Mouse (Mus musculus) liver, embryonic 14.5 days (tissue): ENCODE measurements at regions not wholly inside any gene's neighbourhood (a gene's known extent, or its start where the extent isn't known, plus 50 kb on each side); places are given as distances from the start of the nearest gene placed in this dataset.

Source experiments
- ATAC-seq: fragments of 200-750 bp; cut with Nextera tagmentation; 2 replicates; pipeline ENCODE4 v1.8.0; 2017; ENCODE audit warnings: moderate number of reproducible peaks, mild to moderate bottlenecking, moderate library complexity; ENCODE audit not compliant: insufficient read depth
- DNase-seq, 3 experiments: peaks; one replicate each; pipeline ENCODE4 v3.0.0-alpha.2; 2012 to 2013; ENCODE audit warnings: low read depth in 3 of 3, low spot score in 3 of 3
- H3K27ac ChIP-seq: fragments of 300-500 bp; sonication (generic); 2 replicates; pipeline ENCODE4 v1.5.1; 2014; ENCODE audit warnings: moderate library complexity, mild to moderate bottlenecking, control low read depth, inconsistent platforms
- H3K27me3 ChIP-seq: fragments of 300-500 bp; sonication (generic); 2 replicates; pipeline ENCODE4 v1.6.1; 2014; ENCODE audit warnings: mild to moderate bottlenecking, low read length, moderate library complexity; ENCODE audit not compliant: control insufficient read depth, insufficient read depth
- H3K36me3 ChIP-seq: fragments of 300-500 bp; sonication (generic); replicated peaks from 2 replicates; pipeline ENCODE4 v1.6.1; 2014; ENCODE audit warnings: low read depth; ENCODE audit not compliant: control insufficient read depth, insufficient read depth
- H3K4me1 ChIP-seq, 2 experiments: fragments of 200-500 bp in 1 of 2; fragments of 300-500 bp in 1 of 2; sonication (generic) in 1 of 2; replicated peaks; 2 replicates each; pipeline ENCODE4 v1.6.1; 2012 to 2014; ENCODE audit warnings: antibody characterized with exemption in 1 of 2, inconsistent platforms in 1 of 2, low read length in 1 of 2; ENCODE audit not compliant: control insufficient read depth in 2 of 2, insufficient read depth in 2 of 2
- H3K4me2 ChIP-seq: fragments of 300-500 bp; sonication (generic); 2 replicates; pipeline ENCODE4 v1.6.1; 2014; ENCODE audit warnings: low read depth, mild to moderate bottlenecking, control low read depth, moderate library complexity
- H3K4me3 ChIP-seq, 2 experiments: fragments of 200-500 bp in 1 of 2; fragments of 300-500 bp in 1 of 2; sonication (generic) in 1 of 2; 2 replicates each; pipeline ENCODE4 v1.5.1; 2012 to 2014; ENCODE audit warnings: low read depth in 2 of 2, low read length in 2 of 2, mild to moderate bottlenecking in 2 of 2, control low read depth in 1 of 2, inconsistent platforms in 1 of 2, moderate library complexity in 1 of 2; ENCODE audit not compliant: insufficient read depth in 1 of 2
- H3K9ac ChIP-seq: fragments of 300-500 bp; sonication (generic); replicated peaks from 2 replicates; pipeline ENCODE4 v1.6.1; 2014; ENCODE audit warnings: mild to moderate bottlenecking, control low read depth, moderate library complexity
- H3K9me3 ChIP-seq: fragments of 300-500 bp; sonication (generic); 2 replicates; pipeline ENCODE4 v1.6.1; 2016; ENCODE audit warnings: low read length, mixed read lengths; ENCODE audit not compliant: control insufficient read depth
- CTCF ChIP-seq: IDR thresholded peaks from 2 replicates; pipeline ENCODE4 v1.5.1; 2016; ENCODE audit warnings: antibody characterized with exemption, low read depth, control low read depth
- EP300 ChIP-seq: IDR thresholded peaks from 2 replicates; pipeline ENCODE4 v1.6.1; 2016; ENCODE audit warnings: antibody characterized with exemption, low read depth
- WGBS: fragments of 180-500 bp; shearing (Covaris S2); extraction: QIAGEN DNeasy Blood & Tissue Kit; methylation state at CpG from one replicate; pipeline ENCODE4 v1.1.7; 2014; ENCODE audit not compliant: insufficient replicate concordance; 5-methylcytosine and 5-hydroxymethylcytosine counted together

DNA sequence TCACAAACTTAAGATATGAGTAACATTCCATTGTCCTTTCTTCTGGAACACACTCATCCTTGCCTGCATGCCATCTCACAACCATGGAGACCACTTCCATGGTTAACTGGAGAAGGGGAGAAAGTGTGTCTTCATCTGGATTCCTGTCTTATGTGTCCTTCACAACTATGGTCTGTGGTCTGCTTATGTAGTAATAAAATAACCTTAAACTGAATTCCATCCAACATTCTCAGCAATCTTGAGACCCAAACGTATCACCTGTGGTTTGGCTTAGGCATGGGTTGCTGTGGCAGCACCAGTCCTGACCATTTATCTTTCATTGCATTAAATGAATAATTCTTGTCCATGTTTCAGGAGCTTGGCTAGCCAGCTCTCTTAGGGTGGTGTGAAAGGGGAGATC is 1186.3 kb downstream of the Gsdmc2 start:
- H3K4me1 ChIP-seq, result no peaks in the 10 kb centered on the region
- no peak overlapping the region for H3K9ac ChIP-seq
- H3K4me3 ChIP-seq, result no peak overlapping the region
- WGBS, result 56% methylated on average over 1 of the region's 1 CpGs
- DNase-seq, result no peak
- ATAC-seq, result no peak
- H3K4me2 ChIP-seq, result no peak overlapping the region
- no peak overlapping the region for H3K27ac ChIP-seq
- H3K36me3 ChIP-seq, result no peaks in the 10 kb centered on the region
- H3K9me3 ChIP-seq, result no peaks in the 10 kb centered on the region
- no peaks in the 10 kb centered on the region for H3K27me3 ChIP-seq
- TF ChIP-seq EP300 (no peak), CTCF (no peak)

DNA sequence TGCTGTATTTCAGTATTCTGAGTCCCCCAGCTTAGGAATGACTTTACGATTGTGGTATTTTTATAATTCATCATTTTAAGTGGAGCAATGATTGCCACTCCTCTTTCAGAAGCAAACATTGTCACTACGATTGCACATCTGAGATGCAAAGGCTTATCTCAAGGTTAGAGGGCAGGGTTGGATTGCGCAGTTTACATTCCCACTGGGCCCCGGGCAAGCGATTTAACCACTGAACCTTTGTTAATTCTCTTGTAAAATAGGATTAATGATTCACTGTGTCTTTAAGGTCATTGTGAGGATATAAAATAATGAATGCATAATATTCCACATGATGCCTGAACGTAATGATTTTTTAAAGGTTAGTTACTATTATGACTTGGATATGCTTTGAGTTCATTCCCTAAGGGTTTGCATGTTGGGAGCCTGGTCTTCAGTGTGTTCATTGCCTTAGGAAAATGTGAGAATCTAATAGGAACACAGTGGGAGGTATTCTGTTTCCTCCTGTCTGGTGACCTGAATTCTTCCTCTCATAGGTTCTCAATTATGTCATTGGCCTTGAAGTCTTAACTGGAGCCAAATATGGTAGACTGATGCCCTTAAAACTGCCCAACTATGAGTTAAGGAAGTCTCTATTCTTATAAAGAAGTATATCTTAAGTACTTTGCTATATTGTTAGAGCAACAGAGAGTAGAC is 1198.4 kb downstream of the Gsdmc2 start:
- 65% methylated on average over 6 of the region's 6 CpGs for WGBS
- H3K4me3 ChIP-seq, result no peak overlapping the region
- H3K9me3 ChIP-seq, result no peaks in the 10 kb centered on the region
- no peak overlapping the region for H3K4me2 ChIP-seq
- no peaks in the 10 kb centered on the region for H3K36me3 ChIP-seq
- no peak overlapping the region for H3K9ac ChIP-seq
- DNase-seq (peak in 2 of 3 experiments; percentile 7 to 20), ATAC-seq (no peak)
- no peaks in the 10 kb centered on the region for H3K27me3 ChIP-seq
- TF ChIP-seq CTCF, result no peak
- TF ChIP-seq EP300, result no peak
- H3K27ac ChIP-seq, result no peak overlapping the region
- H3K4me1 ChIP-seq, result no peaks in the 10 kb centered on the region; a peak in 1 of 4 replicates

DNA sequence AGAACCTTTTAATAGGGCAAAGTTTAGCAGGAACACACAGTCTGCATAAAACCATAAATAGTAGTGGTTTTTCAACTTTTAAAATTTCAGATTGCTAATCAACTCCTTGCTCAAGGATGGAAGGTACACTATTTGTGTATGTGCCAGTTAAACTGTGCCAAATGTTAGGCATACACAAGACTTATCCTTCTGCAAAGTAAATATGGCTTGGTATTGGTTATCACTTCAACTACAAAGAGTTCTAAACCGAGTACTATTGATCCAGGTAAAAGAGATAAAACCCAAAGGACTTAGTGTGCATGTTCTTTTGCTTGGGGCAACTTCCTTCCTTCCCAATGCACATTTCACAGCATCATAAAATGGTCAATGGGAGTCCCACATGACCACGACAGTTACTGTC is 1200.2 kb downstream of the Gsdmc2 start:
- ATAC-seq (no peak), DNase-seq (no peak)
- H3K27ac ChIP-seq, result no peak overlapping the region
- WGBS, result 35% methylated on average over 2 of the region's 2 CpGs
- H3K27me3 ChIP-seq, result no peaks in the 10 kb centered on the region
- H3K4me1 ChIP-seq, result no peaks in the 10 kb centered on the region; a peak in 1 of 4 replicates
- no peaks in the 10 kb centered on the region for H3K36me3 ChIP-seq
- H3K9me3 ChIP-seq, result no peaks in the 10 kb centered on the region
- H3K4me2 ChIP-seq, result no peak overlapping the region
- no peak overlapping the region for H3K4me3 ChIP-seq
- TF ChIP-seq CTCF (no peak), EP300 (no peak)
- H3K9ac ChIP-seq, result no peak overlapping the region

DNA sequence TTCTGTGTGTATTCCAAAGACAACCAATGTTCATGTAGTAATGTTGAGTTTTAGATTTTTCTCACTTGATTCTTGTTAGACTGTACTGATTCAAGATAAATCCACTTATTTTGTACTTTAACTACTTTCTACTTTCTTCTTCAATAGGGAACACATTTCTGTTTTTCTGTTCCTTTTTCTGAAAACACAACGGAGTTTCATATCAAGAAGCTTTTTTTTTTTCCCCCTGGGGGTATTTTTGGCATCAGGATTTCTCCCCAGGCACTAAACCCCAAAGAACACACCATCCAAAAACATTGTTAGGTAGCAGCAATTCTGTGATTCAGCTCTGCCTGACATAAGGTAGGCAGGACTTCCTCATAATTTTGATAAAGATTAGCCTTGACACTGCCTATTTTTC is 1200.7 kb downstream of the Gsdmc2 start:
- no peak for ATAC-seq
- Histone ChIP-seq H3K4me2 (no peak overlapping the region), H3K9ac (no peak overlapping the region), H3K27ac (no peak overlapping the region), H3K4me1 (no peaks in the 10 kb centered on the region; a peak in 1 of 4 replicates), H3K27me3 (no peaks in the 10 kb centered on the region), H3K4me3 (no peak overlapping the region), H3K9me3 (no peaks in the 10 kb centered on the region), H3K36me3 (no peaks in the 10 kb centered on the region)
- WGBS, result 38% methylated on average over 1 of the region's 1 CpGs
- DNase-seq, result no peak
- TF ChIP-seq CTCF (no peak), EP300 (no peak)

DNA sequence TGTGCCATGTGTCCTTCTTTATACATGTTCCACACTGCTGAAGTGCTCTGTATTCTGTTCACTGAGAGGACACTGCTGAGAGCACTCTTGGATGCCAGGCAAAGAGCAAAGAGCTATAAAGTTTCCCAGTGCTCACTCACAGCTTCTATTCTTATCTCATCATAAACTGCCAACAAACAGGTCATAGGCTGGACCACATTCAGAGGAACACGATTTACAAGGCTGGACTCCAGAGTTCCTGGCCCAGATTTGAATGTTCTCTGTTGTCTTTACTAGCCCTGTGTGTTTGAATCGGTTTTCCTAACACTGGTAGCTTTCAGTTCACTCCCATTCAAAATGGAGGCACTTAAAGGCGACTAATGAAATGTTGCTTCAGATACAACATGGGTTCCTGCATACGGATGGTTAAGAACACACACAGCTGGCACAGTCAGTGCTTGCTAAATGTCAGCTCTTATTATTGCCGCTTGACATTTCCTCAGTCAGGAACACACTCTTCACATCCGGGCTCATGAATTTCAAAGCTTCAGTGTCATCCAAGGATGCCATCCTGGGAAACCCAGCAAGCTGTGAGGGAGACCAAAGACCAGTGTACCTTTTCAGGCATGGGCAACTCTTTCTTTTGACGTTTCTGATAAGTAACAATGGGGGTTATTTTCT is 1203.8 kb downstream of the Gsdmc2 start:
- DNase-seq (no peak), ATAC-seq (no peak)
- no peak for TF ChIP-seq CTCF
- no peak for TF ChIP-seq EP300
- H3K4me1 ChIP-seq, result no peaks in the 10 kb centered on the region; a peak in 1 of 4 replicates
- no peaks in the 10 kb centered on the region for H3K9me3 ChIP-seq
- WGBS, result 53% methylated on average over 7 of the region's 7 CpGs
- no peak overlapping the region for H3K9ac ChIP-seq
- H3K27me3 ChIP-seq, result no peaks in the 10 kb centered on the region
- no peak overlapping the region for H3K27ac ChIP-seq
- H3K4me3 ChIP-seq, result no peak overlapping the region
- no peaks in the 10 kb centered on the region for H3K36me3 ChIP-seq
- no peak overlapping the region for H3K4me2 ChIP-seq
